Mouse (Mus musculus) embryo, embryonic 10.5 days (tissue): Measurements from ENCODE around the gene Olfr533.
"Not testable (repeated sequence)": the region's sequence is repeated elsewhere in the genome, so short reads cannot be mapped to it uniquely, and the experiment has no call there.

Source experiments
- DNase-seq: peaks from one replicate; pipeline ENCODE4 v3.0.0-alpha.2; 2015; ENCODE audit warnings: low spot score

Gene Olfr533

DNA sequence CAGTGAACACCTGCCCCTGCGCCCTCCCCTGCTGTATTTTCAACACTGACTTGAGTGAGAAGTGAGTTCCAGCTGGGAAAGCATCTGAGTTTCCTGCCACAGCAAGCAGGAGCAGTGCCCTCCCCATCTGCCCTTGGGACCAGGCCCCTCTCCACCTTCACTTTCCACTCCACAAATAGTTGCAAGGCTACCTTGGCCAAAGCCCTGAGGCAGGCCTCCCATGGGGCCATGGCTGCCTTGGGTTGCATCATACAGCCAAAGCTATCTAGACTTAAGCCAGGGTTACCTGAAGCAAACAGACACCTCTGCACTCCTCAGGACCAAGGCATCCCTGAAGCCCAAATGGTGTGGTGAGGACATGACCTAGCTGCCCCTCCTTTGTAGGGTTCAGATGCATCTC, at the start of gene Olfr533:
Gene Olfr533, plus strand, starts transcription at position 301 of the 400 bp plus-strand sequence.
- DNase-seq = not testable (repeated sequence)

DNA sequence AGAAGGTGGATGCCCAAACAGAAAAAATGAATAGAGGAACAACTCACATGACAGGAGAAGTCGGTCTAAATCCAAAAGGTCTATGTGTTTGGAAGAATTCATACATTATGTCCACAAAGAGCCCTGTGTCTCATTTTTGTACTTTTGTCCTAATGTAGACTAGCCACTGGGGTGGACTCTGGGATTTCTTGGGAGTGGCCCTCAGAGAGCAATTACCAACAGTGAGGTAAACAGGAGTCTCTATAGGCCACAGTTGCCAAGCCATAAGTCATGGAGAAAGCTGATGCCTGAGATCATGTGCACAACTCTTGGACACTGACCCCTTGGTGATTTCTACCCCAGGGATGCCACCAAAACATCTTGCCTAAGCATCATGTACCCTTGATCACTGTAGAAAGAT, 41.6 kb upstream of the Olfr533 start, which contains the start of gene Olfr532:
Gene Olfr532, minus strand, starts transcription at position 101 of the 400 bp plus-strand sequence.
- no peak for DNase-seq

DNA sequence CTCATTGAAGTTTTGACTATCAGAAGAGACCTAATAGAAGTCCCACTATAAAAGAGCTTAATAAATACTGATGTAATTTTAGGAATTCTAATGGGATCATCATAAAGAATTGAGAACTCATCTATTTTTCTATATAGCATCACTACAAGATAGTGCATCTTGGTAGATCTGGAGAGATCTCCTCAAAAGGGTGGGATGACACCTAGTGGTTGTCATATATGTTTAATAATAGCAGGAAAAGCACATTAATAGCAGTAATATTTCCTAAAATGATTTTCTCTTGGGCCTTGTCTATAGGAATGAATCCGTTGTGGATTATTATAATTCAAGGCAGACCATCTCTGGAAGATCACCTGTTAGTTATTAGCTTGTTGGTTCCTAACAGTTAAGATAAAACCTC, 20.0 kb upstream of the Olfr533 start:
- DNase-seq = no peak

DNA sequence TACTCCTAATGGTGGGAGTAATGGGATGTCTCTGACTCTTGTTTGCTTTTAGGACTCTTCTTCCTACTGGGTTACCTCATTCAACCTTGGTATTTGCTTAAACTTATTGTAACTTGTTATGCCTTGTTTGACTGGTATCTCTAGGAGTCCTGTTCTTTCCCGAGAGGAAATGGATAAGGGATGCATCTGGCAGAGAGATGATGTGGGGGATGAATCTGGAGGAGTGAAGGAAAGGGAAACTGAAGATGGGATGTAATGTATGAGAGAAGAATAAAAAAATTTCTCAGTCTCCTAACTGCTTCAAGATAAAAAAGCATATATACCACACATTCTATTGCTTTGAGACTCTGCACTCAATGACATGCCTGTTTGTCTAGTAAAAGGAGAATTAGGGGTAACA, 14.7 kb downstream of the Olfr533 start:
- DNase-seq = no peak

DNA sequence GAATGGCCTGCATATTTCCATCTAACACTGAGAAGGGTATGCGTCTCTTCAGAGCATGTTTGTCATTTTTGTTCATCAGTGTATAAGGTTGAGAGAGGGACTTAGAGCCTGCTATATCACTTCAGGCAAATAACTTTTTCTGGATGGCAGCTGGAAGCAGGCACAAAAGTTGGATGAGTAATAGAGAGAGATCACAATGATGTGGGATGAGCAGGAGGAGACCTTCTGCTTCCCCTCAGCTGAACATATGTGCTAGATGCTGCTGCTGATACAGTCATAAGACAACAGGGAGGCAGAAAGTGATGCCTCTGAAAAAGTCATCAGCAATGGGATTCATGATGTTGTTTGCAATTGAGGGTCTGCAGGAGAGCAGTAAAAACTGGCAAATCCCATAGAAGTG, 15.6 kb downstream of the Olfr533 start:
- no peak for DNase-seq

DNA sequence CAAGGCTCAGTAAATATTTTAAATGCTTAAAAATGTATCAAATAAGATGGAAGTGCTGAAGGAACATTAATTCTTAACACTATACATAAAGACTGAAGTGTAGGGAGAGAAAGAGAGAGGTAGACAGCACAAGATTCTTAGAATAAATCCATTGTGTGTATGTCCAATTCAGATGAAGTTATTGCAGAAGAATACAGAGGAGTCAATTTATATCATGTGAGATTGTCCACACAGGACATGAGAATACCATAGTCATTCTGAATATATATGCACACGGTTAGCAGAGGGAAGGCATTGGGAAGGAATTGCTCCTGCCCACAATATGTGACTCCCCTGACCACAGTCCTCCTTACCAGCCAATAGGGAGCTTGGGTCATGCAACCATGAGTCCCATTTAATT, 20.7 kb downstream of the Olfr533 start, which contains the start of gene Olfr535:
Gene Olfr535, plus strand, starts transcription at position 301 of the 400 bp plus-strand sequence.
- no peak for DNase-seq

DNA sequence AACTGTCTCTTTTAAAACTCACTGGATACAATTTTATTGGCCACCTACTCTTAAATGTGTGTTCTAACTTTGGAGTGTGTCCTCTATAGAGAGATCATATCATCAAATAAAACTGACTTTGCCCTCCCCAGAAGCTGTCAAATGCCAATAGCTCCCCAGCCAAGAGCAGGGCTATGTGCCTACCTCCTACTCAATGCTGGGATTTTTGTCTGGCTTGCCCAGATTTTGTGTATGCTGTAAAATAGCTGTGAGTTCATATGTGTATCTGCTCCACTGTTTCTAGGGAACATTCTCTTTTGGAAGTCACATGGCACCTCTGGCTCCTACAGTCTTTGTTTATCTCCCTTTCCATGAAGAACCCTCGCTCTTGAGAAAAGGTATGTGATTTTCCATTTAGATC, 25.8 kb downstream of the Olfr533 start:
- DNase-seq = no peak

DNA sequence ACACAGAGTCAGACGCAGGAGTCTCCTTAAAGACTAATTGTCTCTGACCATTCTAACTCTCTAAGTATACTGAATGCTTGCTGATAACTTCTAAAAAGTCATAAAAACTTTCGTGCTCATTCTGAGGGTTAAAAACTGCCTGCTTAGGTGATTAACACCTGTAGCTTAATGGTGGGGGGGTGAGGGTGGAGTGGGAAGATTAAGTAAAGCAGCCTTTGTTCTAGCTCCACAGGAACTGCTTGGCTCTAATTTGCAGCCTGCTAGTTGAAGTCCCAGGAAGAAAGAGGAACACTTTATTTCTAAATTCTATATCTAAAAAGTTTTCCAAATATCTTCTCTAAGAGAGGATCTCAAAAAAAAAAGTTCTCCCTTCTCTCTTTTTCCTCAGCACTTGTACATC, 31.1 kb downstream of the Olfr533 start:
- DNase-seq = no peak

DNA sequence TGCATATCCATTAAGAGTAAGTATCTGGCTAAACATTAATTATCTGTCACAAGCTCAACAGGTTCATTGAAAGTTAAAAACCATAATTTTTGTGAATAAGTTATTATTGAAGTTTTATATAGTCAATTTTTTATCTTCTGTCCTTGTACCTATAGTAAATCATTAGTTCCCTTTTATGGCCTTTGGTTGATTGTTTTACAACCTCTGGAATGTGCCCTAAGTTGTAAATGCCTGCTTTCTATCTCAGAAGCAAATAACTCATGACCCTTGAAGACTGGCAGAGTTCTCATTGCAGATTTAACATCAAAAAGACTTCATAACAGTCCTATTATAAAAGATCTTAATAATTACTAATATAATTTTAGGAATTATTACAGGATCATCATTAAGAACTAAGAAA, 31.5 kb downstream of the Olfr533 start:
- no peak for DNase-seq

DNA sequence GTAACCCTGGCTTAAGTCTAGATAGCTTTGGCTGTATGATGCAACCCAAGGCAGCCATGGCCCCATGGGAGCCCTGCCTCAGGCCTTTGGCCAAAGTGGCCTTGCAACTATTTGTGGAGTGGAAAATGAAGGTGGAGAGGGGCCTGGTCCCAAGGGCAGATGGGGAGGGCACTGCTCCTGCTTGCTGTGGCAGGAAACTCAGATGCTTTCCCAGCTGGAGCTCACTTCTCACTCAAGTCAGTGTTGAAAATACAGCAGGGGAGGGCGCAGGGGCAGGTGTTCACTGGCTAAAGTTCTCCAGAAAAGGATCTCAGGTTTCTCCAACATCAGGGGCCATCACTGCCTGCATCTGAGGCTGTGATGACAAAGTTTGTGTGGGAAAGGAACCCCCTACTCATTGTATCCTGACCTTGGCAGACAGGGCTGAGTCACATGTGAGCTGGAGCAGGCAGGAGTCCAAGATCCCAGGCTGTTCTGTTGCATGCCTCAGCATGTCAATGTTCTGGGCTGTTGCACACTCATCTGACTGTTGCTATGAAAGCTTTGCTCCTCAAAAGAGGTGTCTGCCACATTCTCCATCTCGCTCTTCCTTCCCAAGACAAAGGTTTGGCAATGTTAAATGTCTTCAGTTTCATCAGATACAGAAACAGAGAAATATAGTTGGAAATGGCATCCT, 44.3 kb downstream of the Olfr533 start, which contains the start of gene Olfr536:
Gene Olfr536, minus strand, starts transcription at position 51 of the 676 bp plus-strand sequence.
- DNase-seq = not testable (repeated sequence)
